30 mouse cellular contexts compared by ENCODE assay signal in the genomic region with DNA sequence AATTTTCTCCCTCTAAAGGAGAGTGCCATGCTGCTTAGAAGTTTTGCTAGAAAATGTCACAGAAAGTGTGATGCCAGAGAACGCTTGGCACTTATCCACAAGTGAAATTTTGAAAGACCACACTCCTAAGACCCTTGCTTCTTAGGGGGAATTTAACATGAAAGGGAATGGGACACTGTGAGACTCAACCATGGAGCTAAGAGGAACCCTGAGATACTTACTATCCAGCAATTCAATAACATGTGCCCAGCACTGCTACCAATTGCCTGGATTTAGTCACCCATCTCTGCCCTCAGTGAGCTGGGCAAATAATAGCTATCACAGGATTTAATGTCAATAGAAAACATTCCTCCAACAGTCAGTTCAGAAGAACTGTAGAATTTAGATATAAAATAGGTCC.
"Had no signal": no experiment of that assay in that cellular context is flagged by ENCODE, and none has a peak within 500 bp of the region (broad histone marks: within the 10 kb centered on the region; RNA-seq: fewer than 3 reads in every experiment).

No protein-coding gene starts in this region.

- H3K36me3 ChIP-seq: heart, embryonic 13.5 days; heart, embryonic 15.5 days; hindbrain, embryonic 10.5 days; hindbrain, embryonic 12.5 days; intestine, embryonic 15.5 days; kidney, embryonic 15.5 days; limb, embryonic 13.5 days; limb, embryonic 15.5 days; liver, embryonic 12.5 days had no signal

- H3K9me3 ChIP-seq: heart, embryonic 15.5 days; hindbrain, embryonic 10.5 days; hindbrain, embryonic 12.5 days; intestine, embryonic 15.5 days; kidney, embryonic 15.5 days; limb, embryonic 13.5 days; limb, embryonic 15.5 days; liver, embryonic 12.5 days had no signal

- H3K4me1 ChIP-seq: heart, embryonic 13.5 days; heart, embryonic 15.5 days; hindbrain, embryonic 10.5 days; hindbrain, embryonic 12.5 days; intestine, embryonic 15.5 days; kidney, embryonic 15.5 days; limb, embryonic 13.5 days; limb, embryonic 15.5 days; liver, embryonic 12.5 days had no signal

- H3K27ac ChIP-seq: heart, adult 2 months; heart, embryonic 13.5 days; heart, embryonic 15.5 days; hindbrain, embryonic 10.5 days; hindbrain, embryonic 12.5 days; hindbrain, embryonic 14.5 days; intestine, embryonic 15.5 days; kidney, embryonic 15.5 days; kidney, postnatal 0 days; limb, embryonic 13.5 days; limb, embryonic 15.5 days; liver, embryonic 12.5 days; liver, embryonic 14.5 days had no signal

- H3K9ac ChIP-seq: heart, embryonic 13.5 days; heart, embryonic 15.5 days; hindbrain, embryonic 12.5 days; hindbrain, embryonic 14.5 days; intestine, embryonic 15.5 days; kidney, embryonic 15.5 days; limb, embryonic 13.5 days; limb, embryonic 15.5 days; liver, embryonic 12.5 days; liver, embryonic 14.5 days had no signal

- H3K4me3 ChIP-seq: heart, adult 2 months; heart, embryonic 13.5 days; heart, embryonic 15.5 days; hindbrain, embryonic 10.5 days; hindbrain, embryonic 12.5 days; intestine, embryonic 15.5 days; kidney, embryonic 15.5 days; limb, embryonic 13.5 days; limb, embryonic 15.5 days; liver, embryonic 12.5 days had no signal

- DNase-seq: gastrocnemius, postnatal 14 days; gastrocnemius, postnatal 36 days; heart, adult 11 months; heart, adult 2 months; heart, postnatal 14 days; heart, postnatal 4 days; kidney, adult 18-20 months; kidney, adult 9 months; kidney, postnatal 14 days; kidney, postnatal 36 days; layer of hippocampus, adult 9-11 months; layer of hippocampus, postnatal 36 days; left cerebral cortex, postnatal 4 days; lung, adult 18-20 months had no signal

- H3K4me2 ChIP-seq: heart, embryonic 11.5 days; heart, embryonic 13.5 days; heart, embryonic 15.5 days; hindbrain, embryonic 12.5 days; hindbrain, embryonic 14.5 days; intestine, embryonic 15.5 days; kidney, embryonic 15.5 days; limb, embryonic 13.5 days; limb, embryonic 15.5 days; liver, embryonic 12.5 days had no signal

- H3K27me3 ChIP-seq: heart, embryonic 13.5 days; heart, embryonic 15.5 days; hindbrain, embryonic 12.5 days; intestine, embryonic 15.5 days; kidney, embryonic 15.5 days; limb, embryonic 13.5 days; limb, embryonic 15.5 days; liver, embryonic 12.5 days had no signal

- ATAC-seq: hindbrain, embryonic 16.5 days; inflammation-experienced regulatory T-cells, adult 6 months; intestine, embryonic 15.5 days; intestine, postnatal 0 days; liver, embryonic 12.5 days had no signal
